ENCODE assay signal across 21 mouse cellular contexts in genomic region chr17:56102158-56102557, GRCm38 (mm10). TPM values are rescaled to one million over a fixed set of nuclear protein-coding genes. Genes with fewer than 3 reads are reported as not detected.
DNase-seq lines count a peak whose midpoint lies in the region.
"Had no signal": no experiment of that assay in that cellular context is flagged by ENCODE, and none has a peak within 500 bp of the region (broad histone marks: within the 10 kb centered on the region; RNA-seq: fewer than 3 reads in every experiment).

No protein-coding gene starts in this region.

- intact Hi-C loops in gastrocnemius, postnatal 14 days (cut with DNase I; ENCODE audit: low total_unique reads), result no loop called here

- peak; percentile 24 for DNase-seq in adrenal gland, adult 2 months
- no peak for DNase-seq in adrenal gland, postnatal 10 days
- DNase-seq in gastrocnemius, postnatal 14 days, result peak; percentile 7
- DNase-seq in gastrocnemius, adult 18-20 months (ENCODE audit: low spot score), result no peak
- peak; percentile 8 for DNase-seq in heart, postnatal 4 days
- DNase-seq in heart, adult 9 months (ENCODE audit: low spot score in 2 of 2), result no peak
- peak; percentile 60 for DNase-seq in 3134 (ENCODE audit: extremely low read depth, insufficient read length, low spot score)
- DNase-seq: adrenal gland, postnatal 36 days; cerebellum, adult 11 months; cerebellum, adult 8-10 months; cerebellum, postnatal 14 days; embryo, embryonic 11 days; heart, postnatal 36 days; kidney, adult 8-10 months had no signal

RNA-seq across cellular contexts. Expression of gene Plin4, which starts 7.4 kb away (rescaled TPM):
- 100 to 1,000 TPM in 1 of 2 experiments, 10 to 100 TPM in 1; 92.6 to 121 TPM for total RNA-seq in adrenal gland, adult 2 months (2021)
- polyA plus RNA-seq in adrenal gland, adult 2 months (2012; rRNA removed), result 100 and 184 TPM in 2 replicates
- 10 to 100 TPM; 75.7 to 89.2 TPM for total RNA-seq in adrenal gland, postnatal 10 days (2021)
- 100 to 1,000 TPM; 127 to 310 TPM for total RNA-seq in gastrocnemius, postnatal 14 days (2021)
- 100 to 1,000 TPM; 142 to 235 TPM for total RNA-seq in gastrocnemius, adult 18-20 months (2021)
- total RNA-seq in heart, postnatal 4 days (2021), result 10 to 100 TPM; 71.5 to 79.8 TPM
- total RNA-seq: common myeloid progenitor, adult 5-6 weeks had no signal
- polyA plus RNA-seq: embryonic facial prominence, embryonic 11.5 days; erythroblast, embryonic 14.5 days had no signal

RNA-seq across cellular contexts. Expression of gene Plin5, which starts 15.2 kb away (rescaled TPM):
- total RNA-seq in adrenal gland, adult 2 months (2021), result 10 to 100 TPM; 59.5 to 71.9 TPM
- 42.9 and 91.7 TPM in 2 replicates for polyA plus RNA-seq in adrenal gland, adult 2 months (2012; rRNA removed)
- 100 to 1,000 TPM; 102 to 111 TPM for total RNA-seq in adrenal gland, postnatal 10 days (2021)
- total RNA-seq in gastrocnemius, postnatal 14 days (2021), result 10 to 100 TPM; 17.6 to 48.3 TPM
- 10 to 100 TPM; 22.5 to 29.0 TPM for total RNA-seq in gastrocnemius, adult 18-20 months (2021)
- 10 to 100 TPM; 61.6 to 67.6 TPM for total RNA-seq in heart, postnatal 4 days (2021)
- total RNA-seq: common myeloid progenitor, adult 5-6 weeks; MEL had no signal
- polyA plus RNA-seq: erythroblast, embryonic 14.5 days had no signal

RNA-seq across cellular contexts. Expression of gene Lrg1, which starts 19.6 kb away (rescaled TPM):
- 10 to 100 TPM; 23.9 to 45.5 TPM for total RNA-seq in adrenal gland, adult 2 months (2021)
- polyA plus RNA-seq in adrenal gland, adult 2 months (2012; rRNA removed), result 134 and 212 TPM in 2 replicates
- total RNA-seq in adrenal gland, postnatal 10 days (2021), result 10 to 100 TPM; 41.0 to 55.6 TPM
- total RNA-seq in gastrocnemius, postnatal 14 days (2021), result 1 to 10 TPM; 2.9 to 5.6 TPM
- total RNA-seq in gastrocnemius, adult 18-20 months (2021), result 10 to 100 TPM; 11.4 to 23.0 TPM
- 1 to 10 TPM; 5.2 TPM for total RNA-seq in heart, postnatal 4 days (2021)
- total RNA-seq: MEL had no signal
- polyA plus RNA-seq: embryonic facial prominence, embryonic 11.5 days; forebrain, embryonic 10.5 days; forebrain, embryonic 16.5 days; inflammation-experienced regulatory T-cells, adult 6 months had no signal

RNA-seq across cellular contexts. Expression of gene Hdgfl2, which starts 22.7 kb away (rescaled TPM):
- 10 to 100 TPM; 52.7 to 63.7 TPM for total RNA-seq in adrenal gland, adult 2 months (2021)
- polyA plus RNA-seq in adrenal gland, adult 2 months (2012; rRNA removed), result 93.5 and 97.9 TPM in 2 replicates
- 10 to 100 TPM; 45.3 to 54.0 TPM for total RNA-seq in adrenal gland, postnatal 10 days (2021)
- total RNA-seq in gastrocnemius, postnatal 14 days (2021), result 10 to 100 TPM; 27.7 TPM
- total RNA-seq in gastrocnemius, adult 18-20 months (2021), result 10 to 100 TPM; 23.2 to 25.5 TPM
- 10 to 100 TPM; 52.8 to 55.9 TPM for total RNA-seq in heart, postnatal 4 days (2021)

RNA-seq across cellular contexts. Expression of gene Ubxn6, which starts 27.3 kb away (rescaled TPM):
- total RNA-seq in adrenal gland, adult 2 months (2021), result 10 to 100 TPM; 83.2 to 83.8 TPM
- 67.8 and 91.2 TPM in 2 replicates for polyA plus RNA-seq in adrenal gland, adult 2 months (2012; rRNA removed)
- 10 to 100 TPM; 77.5 to 78.9 TPM for total RNA-seq in adrenal gland, postnatal 10 days (2021)
- 10 to 100 TPM; 38.3 to 38.9 TPM for total RNA-seq in gastrocnemius, postnatal 14 days (2021)
- 10 to 100 TPM; 62.9 to 69.0 TPM for total RNA-seq in gastrocnemius, adult 18-20 months (2021)
- 10 to 100 TPM; 50.8 to 57.5 TPM for total RNA-seq in heart, postnatal 4 days (2021)

Comparison
In these comparisons a context has a peak if more than half of its experiments do, and no peak if none do; other contexts are left out.
1. DNase-seq: peak in adrenal gland, adult 2 months (single experiment), gastrocnemius, postnatal 14 days (single experiment), heart, postnatal 4 days (single experiment) and 3134 (single experiment); none in adrenal gland, postnatal 10 days (single experiment), gastrocnemius, adult 18-20 months (single experiment) and heart, adult 9 months (0 of 2).